In the genomic region with DNA sequence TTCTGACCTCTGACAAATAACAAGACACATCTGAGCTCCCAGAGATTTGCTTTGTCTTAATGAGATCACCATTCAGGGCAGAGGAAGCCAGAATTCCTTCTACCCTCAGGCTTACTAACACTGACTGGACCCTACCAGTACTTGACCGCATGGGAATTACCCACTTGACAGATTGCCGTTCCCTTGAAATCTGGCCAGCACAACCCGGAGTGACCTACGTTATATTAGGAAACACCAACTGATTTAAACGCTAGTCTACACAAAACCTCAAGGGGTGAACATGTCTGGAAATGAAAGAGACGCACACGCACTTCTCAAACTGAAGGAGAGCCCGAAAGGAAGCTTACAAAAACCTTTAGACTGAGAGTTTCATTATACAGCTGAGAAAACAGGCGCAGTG, we compare ENCODE assay signal across 11 mouse cellular contexts.
DNase-seq lines count a peak whose midpoint lies in the region; ATAC-seq lines count a peak whose summit lies in the region.
"Had no signal": no experiment of that assay in that cellular context is flagged by ENCODE, and none has a peak within 500 bp of the region (broad histone marks: within the 10 kb centered on the region; RNA-seq: fewer than 3 reads in every experiment).

No protein-coding gene starts in this region.

- 67% methylated on average over 9 of the region's 9 CpGs for WGBS in heart, embryonic 12.5 days
- WGBS in intestine, embryonic 16.5 days = 71% methylated on average over 9 of the region's 9 CpGs

- H3K27ac ChIP-seq in heart, embryonic 12.5 days (ENCODE audit: poor library complexity, severe bottlenecking) = no peak overlapping the region
- H3K27ac ChIP-seq in intestine, embryonic 16.5 days (ENCODE audit: low read length) = no peak overlapping the region

- H3K27me3 ChIP-seq in heart, embryonic 12.5 days (replicated peaks) = no peaks in the 10 kb centered on the region
- H3K27me3 ChIP-seq in intestine, embryonic 16.5 days (replicated peaks; ENCODE audit: control insufficient read depth, insufficient read depth, low read length) = no peaks in the 10 kb centered on the region

- H3K9me3 ChIP-seq in heart, embryonic 12.5 days (replicated peaks) = peaks cover 3% of the 10 kb centered on the region
- H3K9me3 ChIP-seq in intestine, embryonic 16.5 days (ENCODE audit: control insufficient read depth, low read length) = no peaks in the 10 kb centered on the region

- peak; percentile 92 for DNase-seq in heart, adult 11 months
- peak; percentile 21 to 83 for DNase-seq in adrenal gland, adult (ENCODE audit: inconsistent age in 2 of 2, low spot score in 1 of 2)
- peak; percentile 62 to 69 for DNase-seq in cerebellum, postnatal 14 days
- DNase-seq in kidney, postnatal 4 days = peak; percentile 7 to 15
- no peak for DNase-seq in spleen, adult 18-20 months
- no peak for DNase-seq in ovary, postnatal 10 days (ENCODE audit: low spot score)
- DNase-seq: left cerebral cortex, postnatal 4 days; lung, embryonic 14.5 days had no signal

- H3K4me3 ChIP-seq in heart, embryonic 12.5 days = no peak overlapping the region
- H3K4me3 ChIP-seq in intestine, embryonic 16.5 days (ENCODE audit: low read length) = no peak overlapping the region

- no peak overlapping the region for H3K4me2 ChIP-seq in heart, embryonic 12.5 days
- no peak overlapping the region for H3K4me2 ChIP-seq in intestine, embryonic 16.5 days (ENCODE audit: low read depth, low read length)
- H3K4me2 ChIP-seq: lung, embryonic 14.5 days had no signal

- H3K4me1 ChIP-seq in heart, embryonic 12.5 days (replicated peaks) = no peaks in the 10 kb centered on the region
- no peaks in the 10 kb centered on the region for H3K4me1 ChIP-seq in intestine, embryonic 16.5 days (ENCODE audit: control insufficient read depth, insufficient read depth, low read length)

- no peak overlapping the region for H3K9ac ChIP-seq in heart, embryonic 12.5 days
- no peak overlapping the region for H3K9ac ChIP-seq in intestine, embryonic 16.5 days (ENCODE audit: low read depth, low read length)
- H3K9ac ChIP-seq: lung, embryonic 14.5 days had no signal

- H3K36me3 ChIP-seq in heart, embryonic 12.5 days = no peaks in the 10 kb centered on the region
- no peaks in the 10 kb centered on the region for H3K36me3 ChIP-seq in intestine, embryonic 16.5 days (ENCODE audit: control insufficient read depth, insufficient read depth, low read length)

- ATAC-seq in heart, embryonic 12.5 days (ENCODE audit: insufficient number of reproducible peaks, low FRiP score) = no peak
- ATAC-seq in intestine, embryonic 16.5 days = no peak
- ATAC-seq: CD4-positive, CD25-positive, alpha-beta regulatory T cell, adult 4 months had no signal

Comparison
In these comparisons a context has a peak if more than half of its experiments do, and no peak if none do; other contexts are left out.
1. DNase-seq: peak in heart, adult 11 months (single experiment), adrenal gland, adult (2 of 2), cerebellum, postnatal 14 days (2 of 2) and kidney, postnatal 4 days (2 of 2); none in spleen, adult 18-20 months (0 of 2) and ovary, postnatal 10 days (single experiment).